Comparison of ENCODE assay signal across 13 mouse cellular contexts in genomic region chr10:69595487-69595886, GRCm38 (mm10).
"Had no signal": no experiment of that assay in that cellular context is flagged by ENCODE, and none has a peak within 500 bp of the region (broad histone marks: within the 10 kb centered on the region; RNA-seq: fewer than 3 reads in every experiment).

No protein-coding gene starts in this region.

- H3K27me3 ChIP-seq: limb, embryonic 15.5 days; liver, embryonic 12.5 days; midbrain, embryonic 15.5 days; neural tube, embryonic 13.5 days; stomach, embryonic 15.5 days had no signal

- H3K9me3 ChIP-seq: limb, embryonic 15.5 days; midbrain, embryonic 15.5 days; neural tube, embryonic 13.5 days; stomach, embryonic 15.5 days had no signal

- DNase-seq: kidney, adult 11 months; kidney, adult 9 months; kidney, postnatal 36 days; layer of hippocampus, adult 9-11 months; layer of hippocampus, postnatal 36 days; retina, postnatal 1 day; thymus, postnatal 4 days had no signal

- H3K4me2 ChIP-seq: limb, embryonic 15.5 days; liver, embryonic 12.5 days; stomach, embryonic 15.5 days had no signal

- H3K27ac ChIP-seq: kidney, postnatal 0 days; limb, embryonic 15.5 days; liver, embryonic 12.5 days; midbrain, embryonic 15.5 days; stomach, embryonic 15.5 days had no signal

- H3K4me1 ChIP-seq: liver, embryonic 12.5 days had no signal

- H3K4me3 ChIP-seq: limb, embryonic 15.5 days; liver, embryonic 12.5 days; midbrain, embryonic 15.5 days; neural tube, embryonic 13.5 days; stomach, embryonic 15.5 days had no signal

- H3K9ac ChIP-seq: limb, embryonic 15.5 days; liver, embryonic 12.5 days; midbrain, embryonic 15.5 days; neural tube, embryonic 13.5 days; stomach, embryonic 15.5 days had no signal

- ATAC-seq: liver, embryonic 12.5 days had no signal

- H3K36me3 ChIP-seq: liver, embryonic 12.5 days; midbrain, embryonic 15.5 days; stomach, embryonic 15.5 days had no signal
